23 mouse cellular contexts compared by ENCODE assay signal in genomic region chr19:33340119-33340518, GRCm38 (mm10). TPM values are rescaled to one million over a fixed set of nuclear protein-coding genes. Genes with fewer than 3 reads are reported as not detected.
A peak's percentile ranks its signal among the peaks of the same experiment; 100 is the strongest.
DNase-seq lines count a peak whose midpoint lies in the region; ATAC-seq and TF ChIP-seq lines count a peak whose summit lies in the region.
"Had no signal": no experiment of that assay in that cellular context is flagged by ENCODE, and none has a peak within 500 bp of the region (broad histone marks: within the 10 kb centered on the region; RNA-seq: fewer than 3 reads in every experiment).

No protein-coding gene starts in this region.

- H3K9me3 ChIP-seq in forebrain, postnatal 0 days (ENCODE audit: low read length): no peaks in the 10 kb centered on the region
- H3K9me3 ChIP-seq: embryonic facial prominence, embryonic 13.5 days; embryonic facial prominence, embryonic 15.5 days; forebrain, embryonic 10.5 days; forebrain, embryonic 12.5 days had no signal

- no peak overlapping the region for H3K4me2 ChIP-seq in forebrain, postnatal 0 days (ENCODE audit: low read depth)
- H3K4me2 ChIP-seq: embryonic facial prominence, embryonic 13.5 days; embryonic facial prominence, embryonic 15.5 days; forebrain, embryonic 12.5 days had no signal

- H3K9ac ChIP-seq in forebrain, postnatal 0 days: no peak overlapping the region
- H3K9ac ChIP-seq: embryonic facial prominence, embryonic 13.5 days; embryonic facial prominence, embryonic 15.5 days; forebrain, embryonic 12.5 days had no signal

- peak overlapping the region; percentile 76 for H3K27ac ChIP-seq in left cerebral cortex, adult 2 months
- H3K27ac ChIP-seq in cortical plate, adult 2 months (ENCODE audit: insufficient read depth, low read length): peak overlapping the region; percentile 51; the same call in 1 of the 2 replicates
- H3K27ac ChIP-seq in forebrain, postnatal 0 days (ENCODE audit: low read depth, low read length): no peak overlapping the region
- H3K27ac ChIP-seq: embryonic facial prominence, embryonic 13.5 days; embryonic facial prominence, embryonic 15.5 days; forebrain, embryonic 10.5 days; forebrain, embryonic 12.5 days had no signal

- no peak for ATAC-seq in forebrain, postnatal 0 days
- ATAC-seq: forebrain, embryonic 14.5 days; forebrain, embryonic 16.5 days had no signal

- DNase-seq in left cerebral cortex, adult 2 months (ENCODE audit: extremely low spot score in 1 of 2, low spot score in 2 of 2): no peak
- DNase-seq in left cerebral cortex, adult 18-20 months (ENCODE audit: low spot score in 2 of 2): no peak
- peak; percentile 4 for DNase-seq in right cerebral cortex, adult 18-20 months
- no peak for DNase-seq in right cerebral cortex, postnatal 14 days
- DNase-seq in gastrocnemius, postnatal 14 days: no peak
- DNase-seq in forebrain, postnatal 0 days: no peak
- DNase-seq: adrenal gland, adult 2 months; adrenal gland, postnatal 10 days; adrenal gland, postnatal 25 days; cerebellum, adult 11-12 months; cerebellum, adult 2 months; cerebellum, adult 9-10 months; cerebellum, postnatal 25 days; embryo, embryonic 11 days had no signal

- no peak for TF ChIP-seq POLR2A in cortical plate, adult 2 months (IDR thresholded peaks at IDR 0.05; ENCODE audit: extremely low read depth, insufficient read depth, low read length)

- WGBS in forebrain, postnatal 0 days: 97% methylated on average over 1 of the region's 1 CpGs

- TF ChIP-seq CTCF in left cerebral cortex, adult 2 months (IDR thresholded peaks at IDR 0.05): no peak
- TF ChIP-seq CTCF in cortical plate, adult 2 months (IDR thresholded peaks at IDR 0.05; ENCODE audit: extremely low read depth, insufficient read depth, low read length): no peak
- no peak for TF ChIP-seq CTCF in forebrain, postnatal 0 days (IDR thresholded peaks at IDR 0.05; ENCODE audit: low read depth)

- peaks cover 2% of the 10 kb centered on the region for H3K4me1 ChIP-seq in cortical plate, adult 2 months (ENCODE audit: control insufficient read depth, insufficient read depth, low read length)
- no peaks in the 10 kb centered on the region for H3K4me1 ChIP-seq in forebrain, postnatal 0 days (ENCODE audit: insufficient read depth)
- H3K4me1 ChIP-seq: embryonic facial prominence, embryonic 15.5 days; forebrain, embryonic 10.5 days; forebrain, embryonic 12.5 days had no signal

- no peaks in the 10 kb centered on the region for H3K27me3 ChIP-seq in forebrain, postnatal 0 days (ENCODE audit: insufficient read depth, low read length)
- H3K27me3 ChIP-seq: embryonic facial prominence, embryonic 13.5 days; embryonic facial prominence, embryonic 15.5 days; forebrain, embryonic 12.5 days had no signal

- no peaks in the 10 kb centered on the region for H3K36me3 ChIP-seq in forebrain, postnatal 0 days (ENCODE audit: insufficient read depth)
- H3K36me3 ChIP-seq: embryonic facial prominence, embryonic 13.5 days; embryonic facial prominence, embryonic 15.5 days; forebrain, embryonic 10.5 days; forebrain, embryonic 12.5 days had no signal

- intact Hi-C loops in left cerebral cortex, adult 2 months (cut with DNase I): loop anchor here (1.0 to 2.0 kb wide), 3 partner anchors 23 to 99 kb away; no protein-coding TSS in a partner anchor
- intact Hi-C loops in gastrocnemius, postnatal 14 days (cut with DNase I; ENCODE audit: low total_unique reads): no loop called here

- no peak overlapping the region for H3K4me3 ChIP-seq in left cerebral cortex, adult 2 months
- no peak overlapping the region for H3K4me3 ChIP-seq in cortical plate, adult 2 months (ENCODE audit: insufficient read depth, low read length)
- H3K4me3 ChIP-seq in forebrain, postnatal 0 days (ENCODE audit: low read depth, low read length): no peak overlapping the region
- H3K4me3 ChIP-seq: embryonic facial prominence, embryonic 13.5 days; embryonic facial prominence, embryonic 15.5 days; erythroblast, embryonic 14.5 days; forebrain, embryonic 10.5 days; forebrain, embryonic 12.5 days had no signal

RNA-seq across cellular contexts. Expression of gene Rnls, which starts 52.0 kb away (rescaled TPM):
- 1 to 10 TPM; 1.3 to 1.6 TPM for total RNA-seq in left cerebral cortex, adult 2 months (2021)
- total RNA-seq in left cerebral cortex, adult 18-20 months (2021): 1 to 10 TPM; 1.1 to 1.9 TPM
- 1.2 TPM in 2 replicates for polyA plus RNA-seq in cortical plate, adult 2 months (2012; rRNA removed)
- 1 to 10 TPM; 5.3 to 5.8 TPM for total RNA-seq in gastrocnemius, postnatal 14 days (2021)
- total RNA-seq in forebrain, postnatal 0 days (2014; rRNA removed): 1.5 and 2.5 TPM in 2 replicates
- 7.4 and 8.7 TPM in 2 replicates for polyA plus RNA-seq in forebrain, postnatal 0 days (2015; fragmentation: Nextera tagmentation; extraction: Ambion mirVana)
- total RNA-seq: MEL had no signal
